Mouse (Mus musculus): Measurements from ENCODE around the gene Traf7. TPM values are rescaled to one million over a fixed set of nuclear protein-coding genes. Genes with fewer than 3 reads are reported as not detected.

Traf7 gene
- polyA plus RNA-seq, 1 experiment from 2014 or later = 59.4 TPM

DNA sequence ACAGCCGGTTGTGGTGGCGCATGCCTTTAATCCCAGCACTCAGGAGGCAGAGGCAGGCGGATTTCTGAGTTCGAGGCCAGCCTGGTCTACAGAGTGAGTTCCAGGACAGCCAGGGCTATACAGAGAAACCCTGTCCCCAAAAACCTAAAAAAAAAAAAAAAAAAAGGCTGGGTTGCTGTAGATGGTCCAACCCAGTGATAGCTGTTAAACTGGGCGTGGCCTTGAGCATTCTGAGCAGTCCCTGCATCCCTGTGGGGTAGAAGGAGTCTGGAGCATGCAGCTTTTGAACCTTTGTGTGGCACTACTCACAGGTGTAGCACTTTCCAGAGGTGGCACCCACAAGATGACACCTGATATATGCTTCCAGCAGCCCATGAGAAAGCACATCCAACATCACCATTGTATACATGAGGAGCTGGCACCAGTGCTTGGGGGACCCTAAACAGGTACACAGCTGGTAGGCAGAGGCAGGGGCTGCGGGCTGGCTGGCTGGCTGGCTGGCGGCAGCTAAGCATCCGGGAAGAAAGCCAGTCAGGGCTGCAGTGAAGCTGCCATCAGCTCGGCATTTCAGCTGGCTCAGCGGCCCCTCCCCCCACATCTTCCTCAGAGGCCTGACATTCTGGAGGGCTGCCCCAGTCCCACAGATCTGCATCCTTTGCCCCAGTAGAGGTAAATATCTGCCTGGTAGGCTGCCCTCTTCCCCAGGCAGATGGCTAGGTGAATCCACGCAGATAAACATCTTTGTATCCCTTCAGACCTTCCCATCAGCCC, 42.5 kb downstream of the Traf7 start:
- no peak overlapping the region for H3K4me2 ChIP-seq (ENCODE audit: low read length)
- H3K27ac ChIP-seq = no peak overlapping the region
- no peak overlapping the region for H3K4me3 ChIP-seq (replicated peaks; ENCODE audit: low read depth, low read length)
- H3K9me3 ChIP-seq (replicated peaks; ENCODE audit: low read length) = no peaks in the 10 kb centered on the region
- ATAC-seq (replicated peaks; ENCODE audit: low FRiP score, low read depth) = no peak
- WGBS = 46% methylated on average over 11 of the region's 11 CpGs
- no peak overlapping the region for H3K9ac ChIP-seq (ENCODE audit: low read depth, low read length)
- TF ChIP-seq CTCF (IDR thresholded peaks at IDR 0.05; ENCODE audit: low read depth) = no peak
- H3K27me3 ChIP-seq (ENCODE audit: insufficient read depth, low read length) = no peaks in the 10 kb centered on the region
- DNase-seq (ENCODE audit: low spot score) = no peak
- no peaks in the 10 kb centered on the region; the same call in 1 of the 2 replicates for H3K4me1 ChIP-seq (replicated peaks; ENCODE audit: insufficient read depth, low read length)
- no peaks in the 10 kb centered on the region for H3K36me3 ChIP-seq (ENCODE audit: insufficient read depth, low read length)

DNA sequence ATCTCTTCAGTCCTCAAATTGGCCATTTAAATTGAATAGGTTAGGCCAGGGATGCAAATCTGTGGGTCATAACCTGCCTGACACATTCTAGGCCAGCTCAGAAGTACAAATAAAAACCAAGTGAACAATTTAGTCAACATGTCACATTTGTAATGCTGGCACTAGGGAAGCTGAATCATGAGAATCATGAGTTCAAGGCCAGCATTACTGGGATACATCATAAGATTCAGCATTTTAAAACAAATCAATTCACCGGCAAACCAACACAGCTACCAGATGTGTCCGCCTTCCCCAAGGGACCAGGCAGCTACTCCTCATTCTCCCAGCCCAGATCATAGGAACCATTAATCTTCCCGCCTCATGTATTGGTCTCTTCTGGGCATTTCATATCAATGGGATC, 44.2 kb downstream of the Traf7 start:
- Histone ChIP-seq H3K9me3 (replicated peaks; ENCODE audit: low read length) (no peaks in the 10 kb centered on the region), H3K36me3 (ENCODE audit: insufficient read depth, low read length) (no peaks in the 10 kb centered on the region), H3K4me2 (ENCODE audit: low read length) (no peak overlapping the region), H3K4me1 (replicated peaks; ENCODE audit: insufficient read depth, low read length) (no peaks in the 10 kb centered on the region), H3K27ac (no peak overlapping the region), H3K4me3 (replicated peaks; ENCODE audit: low read depth, low read length) (no peak overlapping the region), H3K9ac (ENCODE audit: low read depth, low read length) (no peak overlapping the region), H3K27me3 (ENCODE audit: insufficient read depth, low read length) (no peaks in the 10 kb centered on the region)
- no peak for DNase-seq (ENCODE audit: low spot score)
- WGBS = 89% methylated on average over 3 of the region's 3 CpGs
- ATAC-seq (replicated peaks; ENCODE audit: low FRiP score, low read depth) = no peak
- no peak for TF ChIP-seq CTCF (IDR thresholded peaks at IDR 0.05; ENCODE audit: low read depth)

GRCm38 (mm10) chr17:24481027-24481815, 46.5 kb downstream of the Traf7 start:
- DNase-seq (ENCODE audit: low spot score) = no peak

DNA sequence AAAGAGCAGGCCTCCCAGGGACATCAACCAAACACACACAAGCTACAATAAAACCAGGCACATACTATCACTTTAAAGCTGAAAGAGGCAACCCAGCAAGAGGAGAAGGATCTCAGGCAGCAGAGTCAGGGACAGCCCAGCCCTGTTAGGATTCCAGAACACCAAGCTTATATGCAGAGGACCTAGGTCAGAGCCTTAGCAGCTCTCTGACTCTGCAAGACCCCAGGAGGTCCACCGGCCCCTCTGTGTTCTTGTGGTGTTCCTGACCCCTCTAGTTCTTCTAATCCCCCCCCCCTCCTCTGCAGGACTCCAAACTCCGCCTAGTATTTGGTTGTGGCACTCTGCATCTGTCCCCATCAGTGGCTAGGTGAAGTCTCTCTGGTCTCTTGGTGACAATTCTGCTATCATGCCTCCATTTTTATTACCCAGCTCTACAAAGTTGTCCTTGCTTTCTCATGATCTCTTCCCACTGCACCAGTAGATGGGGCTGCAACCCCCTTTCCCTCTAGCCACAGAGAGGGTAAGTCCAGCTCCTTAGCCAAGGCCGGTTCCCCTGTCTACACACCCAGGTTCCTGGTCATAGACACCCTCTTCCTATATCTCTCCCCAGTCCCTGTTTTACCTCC, 47.4 kb downstream of the Traf7 start:
- peak; percentile 48 for DNase-seq (ENCODE audit: low spot score)
- H3K9ac ChIP-seq (ENCODE audit: low read depth, low read length) = no peak overlapping the region
- peaks cover 7% of the 10 kb centered on the region for H3K4me1 ChIP-seq (replicated peaks; ENCODE audit: insufficient read depth, low read length)
- H3K4me2 ChIP-seq (ENCODE audit: low read length) = no peak overlapping the region
- H3K27me3 ChIP-seq (ENCODE audit: insufficient read depth, low read length) = no peaks in the 10 kb centered on the region
- WGBS = 44% methylated on average over 3 of the region's 3 CpGs
- peak; percentile 59 for TF ChIP-seq CTCF (IDR thresholded peaks at IDR 0.05; ENCODE audit: low read depth)
- no peak overlapping the region for H3K4me3 ChIP-seq (replicated peaks; ENCODE audit: low read depth, low read length)
- no peak overlapping the region for H3K27ac ChIP-seq
- no peak for ATAC-seq (replicated peaks; ENCODE audit: low FRiP score, low read depth)
- no peaks in the 10 kb centered on the region for H3K9me3 ChIP-seq (replicated peaks; ENCODE audit: low read length)
- peaks cover 19% of the 10 kb centered on the region for H3K36me3 ChIP-seq (ENCODE audit: insufficient read depth, low read length)

More at GRCm38 (mm10) chr17:24481027-24481815, 46.5 kb downstream of the Traf7 start:
- no peak for ATAC-seq (replicated peaks; ENCODE audit: low FRiP score, low read depth)
- no peak for TF ChIP-seq CTCF (IDR thresholded peaks at IDR 0.05; ENCODE audit: low read depth)
- 0 out of 2 replicates have a peak, but pooled peaks cover 10% of the 10 kb centered on the region for H3K36me3 ChIP-seq (ENCODE audit: insufficient read depth, low read length)
- H3K9ac ChIP-seq (ENCODE audit: low read depth, low read length) = no peak overlapping the region
- no peak overlapping the region for H3K27ac ChIP-seq
- H3K4me2 ChIP-seq (ENCODE audit: low read length) = no peak overlapping the region
- H3K9me3 ChIP-seq (replicated peaks; ENCODE audit: low read length) = no peaks in the 10 kb centered on the region
- peaks cover 7% of the 10 kb centered on the region for H3K4me1 ChIP-seq (replicated peaks; ENCODE audit: insufficient read depth, low read length)
- H3K27me3 ChIP-seq (ENCODE audit: insufficient read depth, low read length) = no peaks in the 10 kb centered on the region
- WGBS = 94% methylated on average over 20 of the region's 20 CpGs
- no peak overlapping the region for H3K4me3 ChIP-seq (replicated peaks; ENCODE audit: low read depth, low read length)

- no peak overlapping the region for H3K9ac ChIP-seq (ENCODE audit: low read depth, low read length)
- no peaks in the 10 kb centered on the region for H3K27me3 ChIP-seq (ENCODE audit: insufficient read depth, low read length)
- peaks cover 7% of the 10 kb centered on the region for H3K4me1 ChIP-seq (replicated peaks; ENCODE audit: insufficient read depth, low read length)
- H3K4me3 ChIP-seq (replicated peaks; ENCODE audit: low read depth, low read length) = peak overlapping the region; percentile 63; the same call in 1 of the 2 replicates
- no peak overlapping the region for H3K27ac ChIP-seq
- H3K36me3 ChIP-seq (ENCODE audit: insufficient read depth, low read length) = peaks cover 26% of the 10 kb centered on the region
- H3K4me2 ChIP-seq (ENCODE audit: low read length) = peak overlapping the region; percentile 53; the same call in 1 of the 2 replicates
- whole genome bisulfite sequencing = 15% methylated on average over 1 of the region's 1 CpGs
- H3K9me3 ChIP-seq (replicated peaks; ENCODE audit: low read length) = no peaks in the 10 kb centered on the region
- DNase-seq (ENCODE audit: low spot score) (no peak), ATAC-seq (replicated peaks; ENCODE audit: low FRiP score, low read depth) (no peak)
- no peak for TF ChIP-seq CTCF (IDR thresholded peaks at IDR 0.05; ENCODE audit: low read depth)
These were observed 48.3 kb downstream of the Traf7 start for GRCm38 (mm10) chr17:24479431-24479830.

Measured in kidney, postnatal 0 days (tissue).